In the genomic region with DNA sequence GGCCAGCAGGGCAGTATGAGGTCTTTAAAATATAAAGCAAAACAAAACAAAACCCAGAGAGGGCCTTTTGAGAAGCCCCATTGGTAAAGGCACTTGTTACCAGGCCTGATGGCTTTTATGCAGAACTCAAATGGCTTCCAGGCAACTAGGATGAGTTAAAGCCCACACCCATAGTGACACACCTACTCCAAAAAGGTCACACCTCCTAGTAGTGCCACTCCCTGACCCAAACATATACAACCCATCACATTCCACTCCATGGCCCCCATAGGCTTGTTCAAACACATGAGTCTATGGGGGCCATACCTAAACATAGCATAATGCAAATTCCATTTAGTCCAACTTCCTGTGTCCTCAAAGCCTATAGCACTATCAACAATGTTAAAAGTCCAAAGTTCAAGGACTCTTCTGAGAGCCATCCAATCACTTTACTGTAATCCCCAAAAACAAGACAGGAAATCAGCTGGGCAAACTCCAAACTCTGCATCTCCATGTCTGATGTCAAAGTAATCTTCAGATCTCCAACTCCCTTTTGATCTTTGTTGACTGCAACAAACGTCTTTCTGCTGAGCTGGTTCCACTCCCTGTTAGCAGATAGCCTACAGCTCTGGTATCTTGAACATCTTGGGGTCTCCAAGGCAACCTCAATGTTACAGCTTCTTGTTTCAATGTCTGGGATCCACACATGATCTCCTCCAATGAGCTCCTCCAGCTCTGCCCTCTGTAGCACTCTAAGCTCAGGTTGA, we compare ENCODE assay signal across 24 mouse cellular contexts. TPM values are rescaled to one million over a fixed set of nuclear protein-coding genes. Genes with fewer than 3 reads are reported as not detected.
DNase-seq lines count a peak whose midpoint lies in the region; ATAC-seq lines count a peak whose summit lies in the region.
"Had no signal": no experiment of that assay in that cellular context is flagged by ENCODE, and none has a peak within 500 bp of the region (broad histone marks: within the 10 kb centered on the region; RNA-seq: fewer than 3 reads in every experiment).

No protein-coding gene starts in this region.

- intact Hi-C loops in left cerebral cortex, postnatal 10 days (cut with DNase I), result no loop called here

- no peaks in the 10 kb centered on the region for H3K9me3 ChIP-seq in liver, embryonic 12.5 days (replicated peaks)
- H3K9me3 ChIP-seq: embryonic facial prominence, embryonic 13.5 days; forebrain, embryonic 15.5 days; heart, embryonic 10.5 days; heart, embryonic 15.5 days; intestine, embryonic 15.5 days had no signal

- peak overlapping the region; percentile 27; the same call in 1 of the 2 replicates for H3K27ac ChIP-seq in liver, embryonic 12.5 days
- H3K27ac ChIP-seq: embryonic facial prominence, embryonic 13.5 days; forebrain, embryonic 15.5 days; heart, embryonic 10.5 days; heart, embryonic 15.5 days; hindbrain, embryonic 14.5 days; intestine, embryonic 15.5 days had no signal

- no peaks in the 10 kb centered on the region for H3K27me3 ChIP-seq in liver, embryonic 12.5 days (replicated peaks)
- H3K27me3 ChIP-seq: CH12.LX; embryonic facial prominence, embryonic 13.5 days; forebrain, embryonic 15.5 days; heart, embryonic 15.5 days; intestine, embryonic 15.5 days; Patski had no signal

- DNase-seq in liver (no peak), ES-CJ7 (ENCODE audit: low read depth, low spot score) (peak; percentile 81), ZHBTc4 (ENCODE audit: low read depth, low spot score) (peak; percentile 71)
- peak; percentile 52 for DNase-seq in CD4-positive helper T cell, adult 2 months (ENCODE audit: low read depth, low spot score)
- DNase-seq in left cerebral cortex, postnatal 10 days (ENCODE audit: extremely low spot score in 1 of 2, low spot score in 2 of 2), result no peak
- no peak for DNase-seq in lung, postnatal 14 days
- DNase-seq: adrenal gland, adult 2 months; adrenal gland, postnatal 25 days; cerebellum, adult 18-20 months; cerebellum, adult 9-11 months; cerebellum, postnatal 36 days; gastrocnemius, postnatal 36 days; heart, adult 11 months; heart, postnatal 14 days had no signal

- ATAC-seq in liver, embryonic 12.5 days, result peak; percentile 44; the same call in 1 of the 2 replicates
- ATAC-seq in megakaryocyte progenitor cell, adult 5-6 weeks (replicated peaks; ENCODE audit: poor library complexity), result no peak
- ATAC-seq: forebrain, embryonic 15.5 days; intestine, embryonic 15.5 days; Patski had no signal

- H3K4me3 ChIP-seq in liver, embryonic 12.5 days, result no peak overlapping the region
- H3K4me3 ChIP-seq: embryonic facial prominence, embryonic 13.5 days; forebrain, embryonic 15.5 days; heart, embryonic 10.5 days; heart, embryonic 15.5 days; intestine, embryonic 15.5 days had no signal

- H3K36me3 ChIP-seq in liver, embryonic 12.5 days, result no peaks in the 10 kb centered on the region
- H3K36me3 ChIP-seq: embryonic facial prominence, embryonic 13.5 days; forebrain, embryonic 15.5 days; heart, embryonic 10.5 days; heart, embryonic 15.5 days; intestine, embryonic 15.5 days had no signal

- no peak overlapping the region for H3K9ac ChIP-seq in liver, embryonic 12.5 days
- H3K9ac ChIP-seq: embryonic facial prominence, embryonic 13.5 days; forebrain, embryonic 15.5 days; heart, embryonic 15.5 days; hindbrain, embryonic 14.5 days; intestine, embryonic 15.5 days had no signal

- peaks cover 51% of the 10 kb centered on the region for H3K4me1 ChIP-seq in liver, embryonic 12.5 days
- H3K4me1 ChIP-seq: embryonic facial prominence, embryonic 13.5 days; heart, embryonic 10.5 days; intestine, embryonic 15.5 days had no signal

- WGBS in liver, embryonic 12.5 days (ENCODE audit: insufficient replicate concordance), result 39% methylated on average over 1 of the region's 1 CpGs

- peak overlapping the region; percentile 13; the same call in 1 of the 2 replicates for H3K4me2 ChIP-seq in liver, embryonic 12.5 days
- H3K4me2 ChIP-seq: embryonic facial prominence, embryonic 13.5 days; forebrain, embryonic 15.5 days; heart, embryonic 15.5 days; hindbrain, embryonic 14.5 days; intestine, embryonic 15.5 days had no signal

RNA-seq across cellular contexts. Expression of gene Pum1, which starts 5.1 kb away (rescaled TPM):
- 43.2 and 43.7 TPM in 2 replicates for polyA plus RNA-seq in liver, embryonic 12.5 days (2016; fragmentation: Nextera tagmentation; extraction: Ambion mirVana)
- total RNA-seq in left cerebral cortex, postnatal 10 days (2021), result 100 to 1,000 TPM; 107 to 113 TPM
- 60.2 and 61.5 TPM in 2 replicates for total RNA-seq in megakaryocyte progenitor cell, adult 5-6 weeks (2015)
- total RNA-seq in megakaryocyte progenitor cell, adult 5-6 weeks (2017), result 38.1 and 51.2 TPM in 2 replicates

Comparison
In these comparisons a context has a peak if more than half of its experiments do, and no peak if none do; other contexts are left out.
1. DNase-seq: peak in CD4-positive helper T cell, adult 2 months (single experiment), ES-CJ7 (single experiment) and ZHBTc4 (single experiment); none in liver (single experiment), left cerebral cortex, postnatal 10 days (0 of 2) and lung, postnatal 14 days (single experiment).